Mouse (Mus musculus): ENCODE measurements at regions not wholly inside any gene's neighbourhood (a gene's known extent, or its start where the extent isn't known, plus 50 kb on each side); places are given as distances from the start of the nearest gene placed in this dataset.

DNA sequence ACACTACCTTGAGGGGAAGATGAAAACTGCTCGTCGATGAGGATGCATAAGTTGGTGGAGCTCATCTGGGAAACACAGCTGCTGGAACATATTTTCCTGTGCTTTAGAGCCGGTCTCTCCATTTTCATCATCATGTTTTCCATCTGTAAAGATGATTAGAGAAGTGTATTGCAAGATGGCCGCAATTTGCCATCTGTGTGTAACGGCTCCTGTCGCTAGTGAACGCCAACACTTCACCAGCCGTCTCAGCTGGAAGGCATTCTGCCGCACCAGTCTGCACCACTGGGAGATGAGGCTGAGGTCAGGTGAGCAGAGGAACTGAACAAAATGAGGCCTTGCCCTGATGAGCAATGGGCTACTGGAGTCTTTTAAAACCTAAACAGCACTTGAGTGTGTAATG is 57.4 kb downstream of the Gm21962 start:
- no peak for DNase-seq (ENCODE audit: low read depth)

- DNase-seq (ENCODE audit: low read depth) = no peak
Measured at GRCm38 (mm10) chr3:137729421-137729820, 58.1 kb downstream of the Gm21962 start.

DNA sequence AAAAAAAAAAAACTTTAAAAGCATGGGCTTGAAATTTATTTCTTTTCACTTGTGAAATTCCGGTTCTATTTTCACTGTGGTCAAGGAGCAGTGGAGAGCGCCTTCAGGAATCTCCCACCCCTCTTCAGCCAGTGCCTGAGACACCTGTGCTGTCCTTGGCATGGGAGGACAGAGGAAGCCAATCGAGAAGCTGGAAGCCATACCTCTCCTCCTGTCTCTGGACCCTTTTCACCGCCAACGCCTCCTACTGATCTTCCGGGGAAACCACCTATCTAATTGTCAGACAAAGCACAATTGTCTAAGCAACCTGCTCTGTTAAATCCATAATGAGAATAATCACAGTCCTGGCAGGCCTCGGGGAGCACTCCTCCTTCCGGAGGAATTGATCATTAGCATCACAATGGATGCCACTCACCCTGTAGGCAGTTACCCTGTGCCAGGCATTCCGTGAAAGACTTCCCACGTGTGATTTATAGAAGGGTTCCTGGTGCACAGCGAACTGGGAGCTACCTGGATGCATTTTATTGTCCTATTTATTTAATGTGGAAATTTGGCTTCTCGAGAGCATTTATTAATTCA is 66.0 kb downstream of the Gm21962 start:
- no peak for DNase-seq (ENCODE audit: low read depth)

- DNase-seq (ENCODE audit: low read depth) = no peak
Measured at GRCm38 (mm10) chr3:137741528-137741927, 70.2 kb downstream of the Gm21962 start.

GRCm38 (mm10) chr3:137742119-137742518 is 70.8 kb downstream of the Gm21962 start:
- DNase-seq (ENCODE audit: low read depth) = no peak

DNA sequence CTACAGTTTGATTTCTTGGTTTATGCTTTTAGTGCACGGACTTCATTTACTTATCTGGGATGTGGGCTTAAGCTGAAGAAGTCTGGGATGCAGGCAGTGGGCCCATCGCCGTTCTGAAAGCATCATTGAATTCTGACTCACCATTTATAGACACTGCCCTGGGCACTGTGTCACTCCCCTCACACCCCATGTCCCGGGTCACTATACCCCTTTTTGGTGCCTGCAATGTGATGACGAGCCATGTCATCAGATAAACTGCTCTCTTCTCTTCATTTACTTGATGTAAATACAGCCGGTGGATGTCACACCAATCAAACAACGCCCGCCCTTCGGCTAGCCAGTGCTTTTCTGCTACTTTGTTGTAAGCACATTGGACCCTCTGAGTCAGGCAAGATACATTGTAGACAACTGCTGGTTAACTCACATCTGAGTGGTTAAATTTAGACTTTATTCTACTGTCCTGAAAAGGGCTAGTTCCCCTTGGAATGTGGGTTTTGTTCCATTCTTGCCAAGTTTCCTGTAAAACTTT is 80.5 kb downstream of the Gm21962 start:
- no peak for DNase-seq (ENCODE audit: low read depth)

DNA sequence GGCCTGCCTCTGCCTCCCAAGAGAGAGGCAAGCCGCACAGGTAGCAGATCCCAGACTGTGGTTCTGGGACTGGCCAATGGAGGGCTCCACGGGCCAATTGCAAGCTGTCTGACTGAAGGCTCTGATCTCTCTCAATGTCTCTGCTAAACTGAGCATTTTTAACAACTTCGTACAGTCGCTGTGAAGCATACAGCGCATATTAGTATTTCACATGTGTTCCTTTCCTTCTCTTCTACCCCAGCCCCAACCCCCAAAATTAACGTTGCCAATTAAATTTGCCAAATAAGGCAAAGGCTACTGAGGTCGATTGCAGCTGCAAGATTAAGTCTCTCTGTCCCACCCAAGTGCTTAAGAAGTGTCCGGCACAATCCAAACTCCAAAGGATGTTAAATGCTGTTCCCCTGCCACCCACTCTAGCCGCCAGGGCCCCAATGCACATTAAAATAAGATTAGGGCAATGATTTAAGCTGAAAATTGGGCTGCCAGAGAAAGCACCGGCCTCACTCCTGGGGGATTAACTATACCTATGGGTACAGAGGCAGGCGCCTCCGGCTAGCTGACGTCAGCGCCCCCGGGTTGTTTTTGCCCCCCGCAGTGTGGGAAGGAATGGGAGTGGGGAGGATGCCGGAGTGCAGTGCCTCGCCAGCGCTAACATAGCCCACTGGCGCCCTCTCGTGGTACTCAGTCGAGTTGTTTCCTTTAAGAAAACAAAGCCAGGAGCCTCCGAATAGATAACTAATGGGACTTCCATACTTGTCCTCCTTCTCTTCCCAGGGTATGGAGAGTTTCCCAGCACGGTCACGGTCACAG is 81.3 kb downstream of the Gm21962 start:
- peak; percentile 79 for DNase-seq (ENCODE audit: low read depth)

DNA sequence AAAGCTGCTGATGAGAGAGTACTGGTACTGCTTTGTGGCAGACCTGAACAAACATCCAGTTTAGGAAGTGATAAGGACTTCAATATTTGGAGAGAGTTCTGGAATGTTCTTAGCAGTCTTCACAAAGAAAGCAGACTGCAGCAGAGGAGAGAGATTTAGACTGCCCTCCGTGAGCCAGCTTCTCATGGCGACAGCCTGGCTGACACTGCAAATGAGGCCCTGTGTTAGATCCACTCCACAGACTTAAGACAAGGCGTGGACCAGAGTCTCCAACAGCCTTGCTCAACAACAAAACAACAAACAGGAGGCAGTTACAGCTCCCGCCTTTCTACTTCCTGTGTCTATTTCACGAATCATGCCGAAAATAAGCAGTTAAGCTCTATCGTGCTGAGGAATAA is 81.9 kb downstream of the Gm21962 start:
- no peak for DNase-seq (ENCODE audit: low read depth)

DNA sequence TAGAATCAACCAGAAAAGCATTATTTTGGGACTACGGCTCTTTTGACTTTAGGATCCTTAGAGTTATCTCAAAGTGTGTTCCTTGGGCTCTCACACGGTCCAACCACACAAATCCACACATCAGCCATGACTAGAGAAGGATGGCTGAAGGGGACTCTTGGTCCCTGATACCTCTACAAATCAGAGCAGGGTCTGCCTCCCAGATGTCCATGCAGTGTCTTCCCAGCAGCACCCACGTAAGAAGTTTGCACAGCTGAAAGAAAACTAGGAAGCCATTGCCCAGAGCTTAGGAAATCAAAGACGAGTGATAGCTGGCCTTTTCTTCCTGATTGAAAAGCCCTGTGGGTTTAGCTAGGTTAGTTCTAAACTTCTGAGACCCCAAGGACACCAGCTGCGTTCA is 84.1 kb downstream of the Gm21962 start:
- no peak for DNase-seq (ENCODE audit: low read depth)

DNA sequence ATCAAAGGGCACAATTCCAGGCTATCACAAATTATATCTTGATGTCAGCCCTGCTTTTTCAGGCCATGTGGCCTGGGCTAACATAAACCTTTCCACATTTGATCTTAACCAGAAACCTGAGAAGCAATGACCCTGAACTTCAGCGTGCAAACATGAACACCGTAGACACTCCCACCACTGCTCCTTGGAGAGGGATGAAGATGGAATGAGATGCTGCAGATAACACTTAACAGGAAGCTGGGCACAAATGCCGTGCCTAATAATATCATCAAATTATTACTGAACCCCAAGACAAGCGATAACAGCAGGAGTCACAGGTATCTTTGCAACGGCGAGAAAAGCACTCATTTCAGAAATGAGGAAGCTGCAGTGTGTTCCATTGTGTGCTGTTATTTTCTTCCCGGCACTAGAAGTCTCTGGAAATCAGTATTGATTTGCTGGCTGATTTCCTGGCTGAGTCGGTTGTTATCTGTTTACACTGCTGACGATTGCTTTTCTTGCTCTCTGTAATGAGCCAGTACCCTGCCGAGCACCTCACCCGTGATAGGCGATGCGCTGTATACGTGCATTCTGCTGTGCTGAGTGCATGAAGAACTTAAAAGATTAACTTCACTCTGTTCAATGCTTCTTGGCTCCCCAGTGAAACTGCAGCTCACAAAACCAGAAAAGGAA is 91.0 kb downstream of the Gm21962 start:
- no peak for DNase-seq (ENCODE audit: low read depth)

DNA sequence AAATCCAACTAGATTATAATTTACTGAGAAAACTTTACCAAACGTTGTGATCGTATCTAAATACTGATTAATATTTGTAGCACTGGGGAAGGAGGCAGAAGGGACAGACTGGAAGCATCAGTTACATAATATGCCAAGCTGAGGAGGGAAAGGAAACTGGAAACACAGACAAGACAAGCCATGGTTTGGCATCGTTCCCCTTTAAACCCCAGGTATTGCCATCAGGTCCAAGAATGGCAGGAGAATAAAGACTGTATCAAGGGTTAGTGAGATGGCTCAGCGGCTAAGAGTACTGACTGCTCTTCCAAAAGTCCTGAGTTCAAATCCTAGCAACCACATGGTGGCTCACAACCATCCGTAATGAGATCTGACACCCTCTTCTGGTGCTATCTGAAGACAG is 92.1 kb downstream of the Gm21962 start:
- no peak for DNase-seq (ENCODE audit: low read depth)

- DNase-seq (ENCODE audit: low read depth) = no peak
Measured at GRCm38 (mm10) chr3:137768627-137769026, 95.7 kb upstream of the H2afz start.

DNA sequence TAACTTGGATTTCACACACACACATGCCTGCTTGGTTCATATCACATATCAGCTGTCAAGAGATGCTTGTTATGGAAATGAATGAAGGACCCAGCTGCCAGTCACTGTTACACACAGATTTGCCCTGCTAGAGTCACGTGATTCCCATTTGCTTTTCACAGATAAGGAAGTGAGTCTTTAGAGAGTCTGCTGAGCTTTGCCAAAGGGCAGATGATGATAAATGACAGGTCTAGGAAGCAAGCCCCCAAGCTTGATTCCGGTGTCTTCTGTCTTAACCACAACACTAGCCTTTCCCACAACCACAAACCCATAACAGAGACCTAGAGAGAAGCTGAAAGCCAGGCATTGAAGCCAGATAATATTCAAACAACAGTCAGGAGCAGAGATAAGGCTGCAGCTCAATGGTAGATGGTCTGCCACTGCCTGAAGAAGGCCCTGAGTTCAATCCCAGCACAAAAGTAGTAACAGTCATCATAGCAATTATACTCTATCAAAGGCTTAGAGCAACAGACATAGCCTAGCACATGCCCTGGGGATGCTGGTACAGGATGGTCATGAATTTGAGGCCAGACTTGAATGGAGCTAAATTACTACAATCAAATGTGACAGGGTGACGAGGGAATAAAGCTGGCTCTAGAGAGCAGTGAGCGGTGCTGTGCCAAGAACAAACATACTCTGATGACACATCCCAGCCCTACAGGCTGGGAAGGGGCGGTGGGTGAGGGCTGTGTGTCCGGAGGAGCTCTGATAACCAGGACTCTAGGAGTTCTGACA is 89.0 kb upstream of the H2afz start:
- DNase-seq (ENCODE audit: low read depth) = peak; percentile 96

DNA sequence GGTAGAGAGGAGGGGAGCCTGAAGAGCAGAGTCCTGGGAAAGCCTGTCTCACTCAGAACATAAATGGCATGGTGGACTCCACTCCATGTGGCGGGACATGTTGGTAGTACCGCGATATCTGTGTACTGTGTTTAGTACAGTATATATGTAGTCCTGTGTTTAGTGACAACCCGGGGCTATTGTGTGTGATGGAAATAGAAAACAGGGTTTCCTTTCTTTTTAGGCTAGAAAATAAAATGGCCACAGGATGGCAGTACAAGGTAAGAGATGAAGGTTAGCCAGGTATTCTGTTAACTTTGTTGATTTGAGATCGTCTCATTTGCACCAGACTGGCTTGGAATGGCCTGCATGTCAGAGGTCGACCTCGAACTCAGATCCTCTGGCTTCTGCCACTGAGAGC is 86.2 kb upstream of the H2afz start:
- DNase-seq (ENCODE audit: low read depth) = peak; percentile 73

- DNase-seq (ENCODE audit: low read depth) = no peak
Measured at GRCm38 (mm10) chr3:137780029-137780428, 84.3 kb upstream of the H2afz start.

- no peak for DNase-seq (ENCODE audit: low read depth)
Measured at GRCm38 (mm10) chr3:137782836-137783235, 81.5 kb upstream of the H2afz start.

DNA sequence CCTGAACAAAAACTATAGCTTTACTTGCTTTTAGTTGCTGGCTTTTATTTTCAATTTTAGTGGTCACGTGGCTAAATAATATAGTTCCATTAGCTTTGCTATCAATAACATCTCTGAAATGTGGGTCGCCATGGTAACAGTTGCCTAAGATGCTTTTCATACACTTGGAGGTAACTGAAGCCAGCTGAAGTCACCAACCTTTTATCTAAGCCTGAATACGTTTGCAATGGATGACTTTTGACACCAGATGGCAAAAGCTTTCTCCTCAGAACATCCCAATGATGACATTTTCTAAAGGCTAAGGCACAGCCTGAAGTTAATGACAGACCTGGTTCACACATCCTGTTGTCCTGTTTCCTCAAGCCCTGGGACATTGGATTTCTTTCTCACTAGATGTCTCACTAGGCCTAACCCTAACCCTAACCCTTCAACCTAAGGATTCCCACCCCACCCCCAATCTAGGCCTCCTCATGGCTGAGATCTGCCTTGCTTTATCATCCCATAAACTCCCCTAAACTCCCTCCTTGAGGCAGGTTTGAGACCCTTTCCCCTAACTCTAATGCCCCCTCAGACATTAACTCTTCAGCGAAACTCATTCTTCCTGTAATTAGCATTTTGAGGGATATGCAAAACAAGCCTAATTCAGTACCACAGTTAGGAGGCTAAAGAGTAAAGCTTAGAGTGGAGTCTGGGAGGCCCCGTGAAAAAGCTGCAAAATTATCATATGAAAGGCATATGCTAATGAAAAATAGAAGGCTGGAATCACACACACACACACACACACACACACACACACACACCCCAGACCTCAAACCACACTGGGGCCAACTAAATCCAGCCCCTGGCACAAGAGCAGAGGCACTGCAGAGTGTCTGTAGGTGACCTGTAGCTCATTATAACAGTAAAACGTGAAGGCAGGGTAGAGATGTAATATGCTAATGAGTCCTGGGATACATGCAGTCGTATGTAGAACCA is 80.1 kb upstream of the H2afz start:
- peak; percentile 30 for DNase-seq (ENCODE audit: low read depth)

GRCm38 (mm10) chr3:137785224-137785623 is 79.1 kb upstream of the H2afz start:
- no peak for DNase-seq (ENCODE audit: low read depth)

DNA sequence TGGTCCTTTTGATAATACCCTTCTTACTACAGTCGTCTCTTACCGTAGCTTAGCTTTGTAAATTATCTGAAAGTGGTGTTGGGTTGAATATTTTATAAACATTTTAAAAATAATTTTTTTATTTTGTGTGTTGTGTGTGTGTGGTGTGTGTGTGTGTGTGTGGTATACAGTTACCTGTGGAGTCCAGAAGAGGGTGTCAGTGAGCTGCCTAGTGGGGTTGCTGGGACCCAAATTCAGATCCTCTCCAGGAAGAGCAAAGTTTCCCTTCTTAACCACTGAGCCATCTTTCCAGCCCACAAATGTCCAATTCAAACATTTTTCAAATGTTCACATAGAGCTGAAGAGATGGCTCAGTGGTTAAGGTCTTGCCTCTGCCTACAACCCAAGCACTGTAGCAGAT is 78.4 kb upstream of the H2afz start:
- no peak for DNase-seq (ENCODE audit: low read depth)

- DNase-seq (ENCODE audit: low read depth) = no peak
Measured at GRCm38 (mm10) chr3:137789671-137790070, 74.6 kb upstream of the H2afz start.

DNA sequence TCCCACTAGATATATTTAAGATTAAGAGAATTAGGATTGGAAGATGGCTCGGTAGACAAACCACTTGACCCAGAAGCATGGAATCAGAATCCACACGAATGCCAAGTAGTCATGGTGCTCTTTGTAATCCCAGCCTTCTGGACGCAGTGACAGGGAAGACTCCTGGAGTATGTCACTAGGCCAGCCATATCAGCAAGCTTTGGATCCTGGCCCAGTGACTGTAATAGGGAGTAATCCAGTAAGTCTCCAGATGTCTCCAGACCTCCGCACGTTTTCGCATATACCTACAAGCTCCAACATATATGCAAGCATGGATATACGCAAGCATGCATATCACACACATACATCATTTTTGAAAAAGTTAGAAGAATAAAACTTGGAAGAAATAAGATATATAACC is 73.9 kb upstream of the H2afz start:
- no peak for DNase-seq (ENCODE audit: low read depth)

Data from 416B (cell line).